Mouse (Mus musculus): ENCODE measurements around the gene Hmga2.
A peak's percentile ranks its signal among the peaks of the same experiment; 100 is the strongest.

Hmga2 gene

DNA sequence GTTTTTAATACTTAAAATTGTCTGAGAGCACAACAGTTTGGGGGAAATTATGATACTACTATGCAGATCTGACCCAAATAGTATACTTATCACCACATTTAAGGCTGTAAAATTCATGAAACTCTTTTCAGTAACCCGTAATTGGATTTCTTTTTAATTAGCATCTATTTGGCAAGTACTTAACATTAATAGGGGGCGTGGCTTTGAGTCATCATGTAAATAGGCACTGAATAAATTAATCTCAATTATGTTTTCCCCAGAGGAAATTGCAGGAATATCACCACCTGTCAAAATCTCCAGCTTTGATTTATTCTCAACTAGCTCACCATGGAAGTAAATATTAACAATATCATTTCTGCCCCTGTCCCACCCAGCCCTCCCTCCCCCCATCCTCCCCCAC lies 3.7 kb downstream of the Hmga2 start:
- no peak for DNase-seq (ENCODE audit: low spot score)

DNA sequence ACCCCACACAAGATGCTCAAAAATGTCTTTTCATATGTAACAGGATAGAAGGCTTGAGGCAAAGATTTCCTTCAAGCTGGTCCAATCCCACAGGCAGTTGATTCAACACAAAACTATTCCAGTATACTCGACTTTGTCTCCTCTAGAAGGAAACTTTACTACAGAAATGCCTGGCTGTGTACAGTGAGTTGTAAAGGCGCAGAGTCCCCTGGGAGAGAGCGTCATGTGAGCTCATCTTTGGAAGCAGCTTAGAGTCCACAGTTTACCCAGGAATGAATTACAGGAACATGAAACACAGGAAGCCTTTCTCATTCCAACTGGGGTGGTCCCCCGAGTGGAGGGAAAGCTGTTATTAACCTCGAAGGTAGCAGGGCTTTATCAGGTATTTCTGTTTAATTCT lies 11.1 kb downstream of the Hmga2 start:
- no peak for DNase-seq (ENCODE audit: low spot score)

DNA sequence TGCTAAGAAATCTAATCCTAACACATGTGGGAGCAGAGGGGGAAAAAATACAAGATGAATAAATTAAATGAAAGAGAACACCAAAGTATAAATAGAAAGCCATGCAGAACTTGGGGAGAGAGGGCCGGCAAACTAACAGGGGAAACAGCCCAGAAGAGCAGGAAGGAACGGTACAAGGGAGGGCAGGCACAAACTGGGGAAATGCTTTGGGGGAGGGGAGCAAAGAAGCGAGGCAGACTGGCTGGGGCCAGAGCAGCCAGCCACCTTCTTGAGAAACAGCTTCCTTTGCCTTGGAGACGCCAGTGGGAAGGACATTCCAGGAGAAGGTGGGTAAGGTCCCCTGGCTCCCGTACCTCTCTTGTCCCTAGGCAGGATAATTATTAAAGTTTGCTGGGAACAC lies 14.5 kb downstream of the Hmga2 start:
- no peak for DNase-seq (ENCODE audit: low spot score)

DNA sequence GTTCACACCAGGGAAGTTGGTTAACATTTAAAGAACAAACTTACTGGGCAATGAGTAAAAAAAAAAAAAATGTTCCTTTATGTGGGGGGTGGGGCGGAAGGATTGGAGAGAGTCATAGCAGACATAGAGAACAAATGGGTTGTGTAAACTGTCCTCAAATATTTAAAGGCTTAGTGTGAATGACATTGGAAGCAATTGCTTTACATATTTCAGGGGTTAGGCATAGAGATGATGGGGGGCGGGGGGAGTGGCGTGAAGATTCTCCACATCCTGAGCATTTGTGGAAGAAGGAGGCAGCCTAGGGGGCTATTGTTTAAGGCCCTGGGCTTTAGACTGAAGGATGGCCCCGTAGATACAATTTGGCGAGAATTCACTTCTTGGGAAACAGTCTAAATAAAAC lies 15.0 kb downstream of the Hmga2 start:
- DNase-seq (ENCODE audit: low spot score): no peak

DNA sequence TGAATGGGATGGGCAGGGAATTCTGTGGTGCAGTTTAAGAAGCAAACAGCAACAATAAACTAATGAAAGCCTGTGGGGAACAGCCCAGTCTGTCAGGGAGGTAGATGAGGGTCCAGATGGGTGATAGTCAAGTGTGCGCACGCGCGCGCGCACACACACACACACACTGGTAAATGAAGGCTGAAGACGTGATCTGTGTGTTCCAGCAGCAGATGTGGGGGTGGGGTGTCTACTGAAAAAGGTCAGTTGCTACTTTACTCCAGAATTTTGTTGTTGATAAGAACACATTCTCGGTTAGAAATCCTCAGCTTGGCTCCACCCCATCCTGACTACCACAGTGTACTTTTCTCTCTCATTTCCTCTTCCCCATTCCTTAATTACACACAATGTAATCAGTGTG lies 17.4 kb downstream of the Hmga2 start:
- no peak for DNase-seq (ENCODE audit: low spot score)

DNA sequence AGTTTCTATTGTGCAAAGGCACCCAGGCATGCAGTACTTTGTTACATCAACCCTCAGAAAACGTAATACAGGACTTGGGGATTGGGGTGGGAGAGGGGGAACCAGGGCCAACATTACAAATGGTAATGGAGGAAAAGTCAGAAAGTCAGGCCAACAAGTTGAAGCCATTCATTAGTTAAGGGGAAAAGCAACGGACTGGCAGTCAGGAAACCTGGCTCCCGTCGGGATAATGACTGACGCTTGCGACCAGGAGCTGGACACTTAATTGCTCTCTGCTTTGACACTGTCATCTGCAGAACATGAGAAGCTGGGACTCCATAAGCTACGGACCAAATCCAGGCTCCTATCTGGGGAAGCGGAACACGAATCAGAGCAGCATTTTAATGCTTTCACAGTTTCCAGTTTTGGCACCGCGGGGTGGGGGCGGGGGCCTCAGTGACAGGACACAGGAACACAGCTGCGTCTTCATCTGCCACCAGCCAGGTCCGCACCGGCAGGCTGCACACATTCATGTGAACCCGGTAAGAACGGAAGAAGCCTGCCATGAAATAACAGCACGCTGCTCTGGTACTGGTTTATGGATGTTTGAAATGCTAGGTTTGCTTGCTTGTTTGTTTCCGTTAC lies 26.5 kb downstream of the Hmga2 start:
- DNase-seq (ENCODE audit: low spot score): no peak

DNA sequence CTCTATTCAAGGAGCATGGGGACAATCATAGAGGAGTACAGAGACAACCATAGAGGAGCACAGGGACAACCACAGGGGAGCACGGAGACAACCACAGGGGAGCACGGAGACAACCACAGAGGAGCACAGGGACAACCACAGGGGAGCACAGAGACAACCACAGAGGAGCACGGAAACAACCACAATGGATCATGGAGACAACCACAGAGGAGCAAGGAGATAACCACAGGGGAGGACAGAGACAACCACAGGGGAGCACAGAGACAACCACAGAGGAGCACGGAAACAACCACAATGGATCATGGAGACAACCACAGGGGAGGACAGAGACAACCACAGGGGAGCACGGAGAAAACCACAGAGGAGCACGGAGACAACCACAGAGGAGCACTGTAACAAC lies 29.5 kb downstream of the Hmga2 start:
- DNase-seq (ENCODE audit: low spot score): no peak

DNA sequence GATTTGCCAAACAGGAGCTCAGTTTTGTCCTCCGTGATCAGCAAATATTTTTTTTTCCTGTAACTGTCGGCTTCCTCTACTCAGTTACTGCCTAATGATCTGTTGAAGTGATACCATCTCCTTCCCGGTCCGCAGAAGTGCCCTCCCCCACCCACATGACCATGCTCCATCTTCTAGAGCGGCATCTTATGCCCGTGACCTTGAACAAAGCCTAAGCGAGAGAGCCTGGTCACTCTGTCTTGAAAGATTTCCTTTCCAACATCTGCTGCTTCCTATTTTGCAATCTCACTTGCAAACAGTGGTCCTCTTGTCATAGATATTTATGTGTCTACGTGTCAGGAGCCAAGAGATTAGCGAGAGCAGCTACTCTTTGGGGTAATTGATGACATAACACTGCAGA lies 30.1 kb downstream of the Hmga2 start:
- DNase-seq (ENCODE audit: low spot score): no peak

DNA sequence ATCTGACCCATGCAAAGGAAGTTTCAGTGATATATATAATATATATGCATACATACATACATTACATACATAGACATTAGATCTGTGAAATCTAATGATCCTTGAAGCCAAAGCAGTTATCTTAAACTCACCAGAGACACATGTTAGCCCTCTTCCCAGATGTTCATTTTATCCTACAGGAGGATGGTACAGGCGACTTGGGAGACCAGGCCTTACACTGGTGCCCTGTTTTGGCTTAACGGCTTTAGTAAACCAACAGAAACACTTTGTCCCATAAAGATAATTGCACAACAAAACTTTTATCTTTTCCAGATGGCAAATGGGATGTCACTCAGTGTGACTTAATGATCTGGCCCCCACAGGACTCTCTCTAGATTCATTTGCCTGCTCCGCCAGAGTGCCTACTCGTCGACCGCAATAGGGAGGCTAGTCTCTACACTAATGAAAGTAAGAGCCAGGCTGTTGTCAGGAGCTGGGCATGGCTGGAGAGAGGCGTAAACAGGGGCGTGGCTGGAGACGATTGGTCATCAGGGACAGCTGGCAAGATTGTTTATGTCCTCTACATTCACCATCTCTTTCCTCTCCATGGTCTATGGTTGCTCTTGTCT lies 31.7 kb downstream of the Hmga2 start:
- no peak for DNase-seq (ENCODE audit: low spot score)

DNA sequence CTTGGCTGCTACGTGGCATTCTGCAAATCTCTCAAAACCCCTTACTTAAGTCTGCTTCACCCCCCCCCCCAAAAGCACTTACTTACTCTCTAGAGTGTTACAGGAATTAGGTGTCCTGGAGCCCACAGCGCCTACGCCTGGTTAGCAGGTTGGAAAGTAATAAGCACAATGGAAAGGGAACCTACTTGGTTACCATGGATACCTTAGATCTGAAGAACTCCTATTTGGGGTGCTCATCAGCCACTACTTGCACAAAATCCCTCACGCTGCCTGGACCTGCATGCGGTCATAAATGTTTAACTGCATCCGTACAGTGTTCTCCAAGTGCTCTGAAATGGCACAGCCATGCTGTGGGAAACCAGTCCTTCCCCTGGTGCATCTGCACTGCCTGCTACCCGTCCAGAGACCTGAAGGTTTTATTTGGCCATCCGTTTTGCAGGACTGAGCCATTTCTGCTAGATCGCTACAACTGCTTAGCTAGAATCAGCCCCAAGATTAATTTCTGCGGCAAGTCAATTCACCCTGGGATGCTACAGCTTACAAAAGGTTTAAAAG lies 32.4 kb downstream of the Hmga2 start:
- DNase-seq (ENCODE audit: low spot score): no peak

DNA sequence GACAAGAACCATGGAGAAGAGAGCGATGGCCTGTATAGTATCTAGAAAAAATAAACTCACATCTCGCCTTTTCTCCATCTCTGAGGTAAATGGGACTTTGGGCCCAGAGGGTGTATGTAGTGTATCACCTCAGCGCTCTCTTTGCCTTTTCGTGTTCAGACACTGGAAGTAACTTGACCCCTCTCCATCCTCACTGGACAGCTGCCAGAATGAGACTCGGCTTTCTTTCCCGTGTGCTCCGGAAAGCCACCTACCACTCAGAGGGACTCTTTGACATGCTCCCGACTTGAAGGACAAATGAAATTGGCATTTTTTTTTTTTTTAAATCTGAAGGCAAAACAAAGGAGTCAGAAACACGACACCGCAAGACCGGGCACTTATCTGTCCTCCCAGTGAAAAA lies 35.0 kb downstream of the Hmga2 start:
- DNase-seq (ENCODE audit: low spot score): no peak

DNA sequence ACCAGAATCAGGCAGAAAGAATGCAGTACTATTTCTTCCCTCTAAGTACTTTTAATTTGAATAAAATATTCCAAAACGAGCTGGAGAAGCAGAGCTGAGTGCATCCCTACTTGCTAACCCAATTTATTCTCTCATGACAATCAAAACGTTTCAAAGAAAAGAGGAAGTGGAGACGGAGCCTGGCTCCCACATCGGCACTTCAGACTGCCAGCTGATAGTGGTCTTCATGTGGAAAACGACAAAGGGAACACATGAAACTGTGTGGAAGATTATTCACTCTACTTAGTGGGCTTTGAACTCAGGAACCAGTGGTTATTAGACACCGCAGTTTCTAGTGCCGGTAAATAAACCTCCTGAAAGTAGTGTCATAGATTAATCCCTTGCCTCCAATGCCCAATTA lies 41.8 kb downstream of the Hmga2 start:
- DNase-seq (ENCODE audit: low spot score): no peak

DNA sequence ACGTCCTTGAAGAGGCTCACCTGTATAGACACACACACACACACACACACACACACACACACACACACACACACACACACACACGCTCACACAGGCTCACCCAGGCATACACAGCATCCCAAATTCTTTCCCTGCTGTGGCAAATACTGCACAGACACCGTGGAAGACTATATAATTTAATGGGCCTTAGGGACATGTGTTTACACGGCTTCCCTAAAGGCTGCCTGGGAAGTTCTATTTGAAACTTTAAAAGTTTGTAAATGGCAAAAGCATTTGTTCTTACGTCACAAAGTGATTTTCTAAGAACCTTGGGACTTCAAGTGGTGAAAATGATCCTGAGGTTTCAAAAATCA lies 42.8 kb downstream of the Hmga2 start:
- no peak for DNase-seq (ENCODE audit: low spot score)

DNA sequence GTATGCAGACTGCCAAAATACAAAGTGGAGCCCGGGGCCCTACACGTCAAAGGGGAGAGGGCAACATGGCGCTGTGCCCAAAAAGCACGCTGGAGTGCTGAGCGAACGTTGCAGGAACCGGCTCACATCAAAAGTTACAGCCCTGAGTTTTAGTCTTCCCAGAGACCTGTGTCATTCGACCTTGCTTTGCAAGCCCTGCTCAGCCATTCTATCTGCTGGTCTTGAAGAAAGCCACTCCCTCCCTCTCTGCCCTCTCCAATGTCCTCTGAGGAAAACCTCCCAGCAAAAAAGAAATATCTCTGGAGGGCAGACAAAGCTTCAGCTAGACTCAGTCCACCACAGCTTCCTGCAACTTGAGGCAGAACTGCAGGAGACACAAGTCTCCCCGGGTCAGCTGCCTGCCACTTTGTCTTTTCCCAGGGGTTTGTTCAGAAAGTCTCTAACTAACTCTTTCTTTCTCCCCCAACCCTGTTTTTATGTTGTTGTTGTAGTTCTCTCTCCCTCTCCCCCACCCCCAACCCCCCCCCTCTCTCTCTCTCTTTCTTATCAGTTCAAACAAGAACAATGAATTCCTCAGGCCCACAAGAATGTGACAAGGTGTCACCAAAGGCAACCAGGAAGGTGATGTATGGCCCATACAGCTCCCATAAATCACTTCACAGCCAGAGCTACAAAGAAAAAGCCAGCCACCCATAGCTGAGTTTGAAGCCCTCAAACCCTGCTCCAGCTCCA lies 43.4 kb downstream of the Hmga2 start:
- no peak for DNase-seq (ENCODE audit: low spot score)

DNA sequence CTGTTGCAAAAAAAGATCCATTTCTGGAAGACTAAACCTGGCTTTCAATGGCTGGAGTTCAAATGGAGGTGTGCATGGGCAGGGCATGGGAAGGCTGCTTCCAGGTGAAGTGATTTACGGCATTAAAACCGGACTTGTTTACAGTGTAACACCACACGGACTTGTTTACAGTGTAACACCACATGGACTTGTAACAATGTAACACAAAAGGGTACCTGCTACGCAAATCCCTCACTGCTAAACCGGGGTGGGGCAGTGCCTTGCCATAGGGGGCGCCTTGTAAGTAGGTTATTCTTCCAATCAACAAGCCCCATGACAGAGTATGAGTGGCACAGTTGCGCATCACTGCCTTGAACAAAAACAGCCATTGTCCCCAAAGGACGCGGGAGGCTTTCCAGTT lies 44.2 kb downstream of the Hmga2 start:
- DNase-seq (ENCODE audit: low spot score): no peak

DNA sequence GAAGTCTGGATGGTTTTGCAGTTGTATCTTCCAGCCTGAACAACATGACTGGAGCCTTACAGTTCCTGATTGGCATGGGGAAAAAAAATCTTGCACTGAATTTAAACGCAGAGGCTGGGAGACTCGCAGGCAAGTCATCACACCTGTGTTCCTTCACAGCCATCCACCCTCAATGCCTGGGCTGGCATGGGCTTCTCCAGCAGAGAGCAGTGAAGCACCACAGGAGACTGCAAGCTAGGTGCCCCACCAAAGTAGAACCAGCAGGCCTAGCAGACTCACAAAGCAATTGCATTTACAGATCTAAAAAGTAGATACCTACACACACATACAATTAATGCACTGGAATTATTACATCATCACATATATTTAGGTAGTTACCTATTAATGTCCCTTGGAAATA lies 44.8 kb downstream of the Hmga2 start:
- DNase-seq (ENCODE audit: low spot score): no peak

DNA sequence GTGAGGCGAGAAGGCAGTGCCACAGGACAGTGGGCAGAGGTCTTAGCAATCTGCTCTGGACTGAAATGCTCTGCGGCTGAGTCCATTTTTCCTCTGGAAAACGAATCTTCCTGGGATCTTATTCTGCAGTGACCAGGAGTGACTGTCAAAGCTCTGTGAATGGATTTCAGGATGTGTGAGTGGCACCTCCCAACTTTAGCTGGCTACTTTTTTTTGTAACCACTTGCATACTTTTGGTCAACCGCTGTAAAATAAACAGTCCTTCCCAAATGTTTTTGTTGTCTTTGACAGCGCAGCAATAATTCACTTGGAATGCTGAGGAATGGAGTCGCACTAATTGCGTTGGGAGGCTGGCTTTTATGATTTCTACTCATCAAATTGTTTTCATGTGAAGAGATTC lies 45.8 kb downstream of the Hmga2 start:
- DNase-seq (ENCODE audit: low spot score): no peak

DNA sequence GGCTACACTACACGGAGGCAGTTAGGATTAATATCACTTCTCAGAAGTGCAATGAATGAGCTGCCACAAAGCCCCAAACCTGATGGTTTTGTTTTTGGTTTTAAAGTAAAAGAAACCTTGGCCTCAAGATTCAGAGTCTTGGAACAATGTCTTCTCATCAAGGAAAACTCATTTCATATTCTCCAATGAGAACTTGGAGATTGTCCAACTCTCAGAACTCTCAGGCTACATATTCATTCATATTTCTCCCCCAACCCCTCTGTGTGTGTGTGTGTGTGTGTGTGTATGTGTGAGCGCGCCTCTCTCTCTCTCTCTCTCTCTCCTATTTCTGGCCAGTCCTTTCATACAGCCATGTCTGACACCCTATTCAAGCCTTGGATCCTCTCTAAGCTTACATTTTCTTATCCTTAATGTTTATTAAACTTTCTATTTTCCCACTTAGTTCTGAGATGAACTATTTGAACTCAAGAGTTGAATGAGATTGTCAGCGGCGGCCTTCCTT lies 46.5 kb downstream of the Hmga2 start:
- no peak for DNase-seq (ENCODE audit: low spot score)

DNA sequence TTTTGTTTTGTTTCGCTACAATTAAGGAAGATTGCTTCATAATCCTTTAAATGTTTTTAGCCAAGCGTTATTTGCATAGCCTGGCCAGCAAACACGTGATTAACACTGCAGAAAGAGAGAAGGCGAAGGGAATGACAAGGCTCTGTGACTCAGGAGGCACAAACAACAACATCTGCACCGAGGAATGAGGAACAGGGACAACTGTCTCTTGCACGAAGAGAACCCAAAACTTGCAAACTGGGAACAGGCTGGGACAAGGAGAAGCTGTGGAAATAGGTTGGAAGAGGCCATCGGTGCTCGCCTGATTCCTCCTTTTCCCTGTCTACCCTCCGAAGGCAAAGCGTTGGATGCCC lies 47.1 kb downstream of the Hmga2 start:
- no peak for DNase-seq (ENCODE audit: low spot score)

DNA sequence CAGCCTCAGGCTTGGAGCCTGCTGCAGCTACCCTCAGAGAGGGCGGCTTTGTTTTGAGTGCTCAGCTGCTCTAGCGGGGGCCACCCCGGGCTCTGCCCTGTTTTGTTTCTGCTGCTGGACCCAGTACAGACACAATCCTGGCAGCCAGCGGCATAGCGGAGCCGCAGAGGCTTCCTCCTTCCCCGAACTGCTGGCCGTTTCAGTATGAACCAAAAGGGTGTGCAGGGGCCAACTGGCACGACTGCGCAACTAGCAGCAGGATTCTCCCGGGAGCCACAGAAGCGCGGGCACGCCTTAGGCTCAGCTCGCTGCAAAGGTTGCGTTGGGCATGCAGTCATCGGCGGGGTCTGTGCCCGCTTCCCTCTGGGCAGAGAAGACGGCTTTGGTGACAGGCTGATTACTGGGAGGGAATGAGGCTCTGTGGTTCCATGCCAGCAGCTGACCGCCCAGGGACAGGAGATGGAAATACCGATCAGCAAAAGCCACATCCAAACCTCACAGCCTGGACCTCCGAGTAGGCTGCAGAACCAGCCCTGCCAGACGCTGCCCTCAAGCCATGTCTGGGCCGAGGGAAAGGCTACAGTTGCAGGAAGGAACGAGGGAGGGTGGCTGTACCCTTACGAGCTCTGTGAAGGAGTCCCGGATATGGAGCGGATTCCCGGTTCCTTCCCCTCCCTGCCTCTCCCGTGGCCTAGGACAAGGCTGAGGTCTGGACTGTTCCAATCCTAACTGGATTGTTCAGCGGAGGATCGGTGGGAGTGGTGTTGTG lies 47.7 kb downstream of the Hmga2 start:
- DNase-seq (ENCODE audit: low spot score): peak; percentile 58

DNA sequence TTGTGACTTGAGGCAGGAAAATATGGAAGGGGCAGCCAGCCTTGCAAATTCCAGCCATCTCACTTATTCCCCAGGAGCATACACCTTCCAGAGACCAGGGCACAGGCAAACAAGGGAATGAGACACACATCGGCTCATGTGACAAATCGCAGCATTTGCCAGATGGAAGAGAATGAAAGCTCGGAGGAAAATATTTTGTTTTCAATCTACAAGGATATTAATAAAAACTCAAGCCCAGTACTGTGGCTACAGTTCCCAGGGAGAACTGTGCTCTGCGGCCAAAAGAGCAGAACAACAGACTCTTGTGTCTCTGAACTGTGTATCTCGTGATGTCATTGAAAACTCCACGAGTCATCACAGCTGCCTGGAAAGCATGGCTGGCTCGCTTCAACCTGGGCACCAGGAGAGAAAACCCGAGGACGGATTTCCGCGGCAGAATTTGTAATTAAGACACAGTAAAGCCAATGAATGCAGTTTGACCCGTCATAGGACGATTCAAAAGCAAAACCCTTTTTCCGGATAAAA lies 50.1 kb downstream of the Hmga2 start:
- no peak for DNase-seq (ENCODE audit: low spot score)

DNA sequence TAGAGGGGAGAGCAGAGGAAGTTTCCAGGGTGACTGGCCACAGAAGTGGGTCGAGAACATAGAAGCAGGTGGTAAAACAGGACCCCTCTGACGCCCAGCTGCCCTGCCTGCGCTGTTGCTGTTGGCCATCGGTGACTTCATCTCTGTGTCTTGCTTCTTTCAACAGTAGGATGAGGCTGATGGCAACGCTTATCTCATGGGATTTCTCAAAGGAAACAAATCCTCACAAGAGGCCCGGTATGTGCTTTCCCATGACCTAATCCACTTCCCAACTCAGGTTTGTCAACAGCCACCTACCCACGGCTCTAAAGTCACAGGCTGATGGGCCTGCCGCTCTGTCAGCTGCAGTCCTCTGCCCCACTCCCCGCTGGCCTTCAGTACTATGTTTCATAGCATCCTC lies 52.3 kb downstream of the Hmga2 start:
- no peak for DNase-seq (ENCODE audit: low spot score)

All from ovary, postnatal 36 days (tissue).